Mouse (Mus musculus) stomach, postnatal 0 days (tissue): ENCODE measurements around the gene Frmd4b.

Experiments
- CTCF ChIP-seq: IDR thresholded peaks from 2 replicates; pipeline ENCODE4 v1.5.1; 2016; ENCODE audit warnings: antibody characterized with exemption, low read depth, mild to moderate bottlenecking, moderate library complexity
- EP300 ChIP-seq: optimal IDR thresholded peaks from 2 replicates; pipeline ENCODE3; 2016; ENCODE audit warnings: antibody characterized with exemption

DNA sequence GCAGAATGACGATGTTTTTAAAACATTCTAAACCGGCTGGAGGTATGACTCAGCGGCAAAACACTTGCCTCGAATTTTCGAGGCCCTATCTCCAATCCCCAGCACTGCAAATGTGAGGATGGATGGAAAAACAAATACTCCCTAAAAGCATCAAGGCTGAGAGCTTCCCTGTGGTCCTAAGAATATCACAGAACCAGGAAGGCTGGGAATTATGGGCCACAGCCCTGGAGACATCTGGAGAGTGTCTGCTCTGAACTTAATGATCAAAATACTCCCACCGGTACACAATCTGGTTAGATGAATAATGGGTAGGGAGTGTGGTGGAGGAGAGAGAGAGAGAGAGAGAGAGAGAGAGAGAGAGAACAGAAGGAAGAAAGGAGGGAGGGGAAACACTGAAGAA is 48.8 kb downstream of the Frmd4b start:
- no peak for TF ChIP-seq CTCF
- TF ChIP-seq EP300 = no peak
